Mouse (Mus musculus) cortical plate, adult 2 months (tissue): ENCODE measurements at regions not wholly inside any gene's neighbourhood (a gene's known extent, or its start where the extent isn't known, plus 50 kb on each side); places are given as distances from the start of the nearest gene placed in this dataset.

ENCODE experiments used
- CTCF ChIP-seq: fragments of 200-500 bp; IDR thresholded peaks from 2 replicates; pipeline ENCODE4 v1.5.1; 2011; ENCODE audit warnings: mild to moderate bottlenecking, control low read depth, low read length; ENCODE audit not compliant: insufficient read depth; ENCODE audit errors: extremely low read depth
- POLR2A ChIP-seq: fragments of 200-500 bp; IDR thresholded peaks from 2 replicates; pipeline ENCODE4 v1.6.1; 2011; ENCODE audit warnings: mild to moderate bottlenecking, low read length, control low read depth; ENCODE audit not compliant: insufficient read depth; ENCODE audit errors: extremely low read depth

GRCm38 (mm10) chr13:72365534-72366271, 262.9 kb upstream of the Irx2 start:
- no peak for TF ChIP-seq POLR2A
- TF ChIP-seq CTCF: no peak
